Mouse (Mus musculus) cerebellum, adult 9-10 months (tissue): ENCODE results near the gene Sigmar1.
A peak's percentile ranks its signal among the peaks of the same experiment; 100 is the strongest.
"Not testable (repeated sequence)": the region's sequence is repeated elsewhere in the genome, so short reads cannot be mapped to it uniquely, and the experiment has no call there.

Experiments used
- DNase-seq: peaks from one replicate; pipeline ENCODE4 v3.0.0; 2022

The Sigmar1 gene

DNA sequence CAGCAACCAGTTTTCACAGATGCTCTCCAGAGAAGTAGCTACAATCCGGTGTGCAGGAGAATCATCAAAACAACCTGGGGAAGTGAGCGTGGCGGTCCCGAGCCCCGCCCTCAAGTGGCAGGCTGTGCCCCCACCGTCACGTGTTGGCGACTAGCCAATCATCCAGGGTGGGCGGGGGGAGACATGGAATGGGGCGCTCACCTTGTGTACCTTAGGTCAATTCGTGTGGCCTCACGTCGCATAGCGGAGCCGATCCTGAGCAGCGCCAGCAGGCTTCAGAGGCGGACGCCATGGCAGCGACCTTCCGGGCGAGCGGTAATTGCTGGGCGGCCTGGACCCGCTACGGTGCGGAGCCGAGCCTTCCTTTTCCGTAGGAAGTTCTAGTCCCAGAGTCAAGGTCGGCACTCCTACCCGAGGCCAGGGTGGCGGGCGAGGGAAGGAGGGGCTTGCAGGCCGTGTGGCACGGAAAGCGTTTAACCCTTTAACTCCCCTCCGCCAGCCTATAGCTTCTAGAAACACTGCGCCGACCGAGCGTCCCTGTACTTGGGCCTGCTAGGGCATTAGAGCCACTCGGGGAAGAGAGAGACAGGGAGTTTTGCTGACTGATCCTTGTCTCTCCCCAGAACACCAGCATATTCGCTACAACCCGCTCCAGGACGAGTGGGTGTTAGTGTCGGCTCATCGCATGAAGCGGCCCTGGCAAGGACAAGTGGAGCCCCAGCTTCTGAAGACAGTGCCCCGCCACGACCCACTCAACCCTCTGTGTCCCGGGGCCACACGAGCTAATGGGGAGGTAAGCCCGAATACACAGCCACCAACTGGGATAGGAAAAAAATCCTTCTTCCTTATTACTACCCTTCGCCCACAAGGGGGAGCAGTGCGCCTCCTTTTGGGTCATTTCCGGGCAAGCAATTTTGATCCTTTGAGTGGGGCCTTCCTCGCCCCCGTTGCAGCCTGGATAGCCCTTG, at the start of gene Sigmar1:
Gene Sigmar1 (minus strand): TSS at position 820 of the 968 bp plus-strand sequence.
- peak; percentile 91 for DNase-seq

- not testable (repeated sequence) for DNase-seq
Observed at GRCm38 (mm10) chr4:41783197-41783596, 27.2 kb upstream of the Sigmar1 start.

DNA sequence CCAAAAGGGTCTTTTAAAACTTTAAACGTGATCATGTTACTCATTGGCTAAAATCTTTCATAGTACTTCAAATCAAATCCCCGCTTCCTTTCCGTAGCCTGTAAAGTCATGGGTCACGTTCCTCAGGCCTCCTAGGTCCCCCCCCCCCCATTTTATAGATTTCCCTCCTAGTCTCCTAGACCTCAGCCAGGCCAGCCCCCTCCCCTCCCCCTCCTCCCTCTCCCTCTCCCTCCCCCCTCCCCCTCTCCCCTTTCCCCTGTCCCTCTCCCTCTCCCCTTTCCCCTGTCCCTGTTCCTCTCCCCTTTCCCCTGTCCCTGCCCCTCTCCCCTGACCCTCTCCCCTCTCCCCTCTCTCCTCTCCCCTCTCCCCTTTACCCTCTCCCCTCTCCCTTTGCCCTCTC, 26.8 kb upstream of the Sigmar1 start:
- DNase-seq = not testable (repeated sequence)

DNA sequence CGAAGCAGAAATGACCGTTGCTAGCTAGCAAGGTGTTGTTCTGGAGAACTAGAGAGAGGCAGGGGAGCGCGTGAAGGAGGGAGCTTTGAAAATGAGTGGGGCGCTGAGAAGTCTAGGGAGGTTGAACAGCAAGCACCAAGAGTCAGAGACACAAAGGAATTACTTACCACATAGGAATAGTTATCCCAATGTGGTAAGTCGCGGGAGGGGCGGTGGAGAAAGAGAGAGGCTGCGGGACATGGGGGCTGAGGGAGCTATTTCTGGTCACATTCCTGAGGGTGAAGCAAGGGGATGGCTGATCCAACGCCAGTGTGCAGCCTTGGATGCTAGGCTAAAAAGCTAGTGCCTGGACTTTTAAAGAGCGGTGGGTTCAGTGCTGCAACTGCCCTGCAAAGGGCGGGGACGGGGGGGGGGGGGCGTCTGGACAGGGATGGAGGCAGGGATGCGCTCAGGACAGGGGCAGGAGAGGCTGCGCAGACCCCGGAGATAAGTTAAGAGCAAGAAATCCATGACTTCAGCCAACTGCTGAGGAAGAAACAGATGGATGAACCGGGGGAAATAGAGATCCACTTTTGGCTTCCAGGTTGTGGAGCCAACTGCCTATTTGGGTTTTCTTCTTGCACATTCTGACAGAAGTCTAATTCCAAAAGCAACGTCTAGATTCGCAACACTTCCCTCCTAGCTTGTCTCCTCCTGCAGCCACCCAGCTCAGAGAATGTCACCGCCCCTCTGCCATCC, 26.0 kb upstream of the Sigmar1 start:
- peak; percentile 46 for DNase-seq

GRCm38 (mm10) chr4:41781271-41781670, 25.3 kb upstream of the Sigmar1 start:
- not testable (repeated sequence) for DNase-seq

DNA sequence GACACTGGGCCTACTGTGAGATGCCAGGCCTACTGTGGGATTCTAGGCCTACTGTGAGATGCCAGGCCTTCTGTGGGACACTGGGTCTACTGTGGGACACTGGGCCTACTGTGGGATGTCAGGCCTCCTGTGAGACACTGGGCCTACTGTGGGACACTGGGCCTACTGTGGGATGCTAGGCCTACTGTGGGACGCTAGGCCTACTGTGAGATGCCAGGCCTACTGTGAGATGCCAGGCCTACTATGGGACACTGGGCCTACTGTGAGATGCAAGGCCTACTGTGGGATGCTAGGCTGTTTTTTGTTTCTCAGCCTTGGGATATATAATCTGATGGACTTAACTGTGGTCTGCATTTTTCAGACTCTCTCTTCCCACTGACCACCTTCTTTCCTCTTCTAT, 19.9 kb upstream of the Sigmar1 start:
- peak; percentile 32 for DNase-seq

- not testable (repeated sequence) for DNase-seq
Observed at GRCm38 (mm10) chr4:41774506-41774905, 18.5 kb upstream of the Sigmar1 start.

- DNase-seq = peak; percentile 93
Observed at GRCm38 (mm10) chr4:41774002-41774401, 18.0 kb upstream of the Sigmar1 start, which contains the start of gene Ccl27a. Gene Ccl27a (minus strand): TSS chr4:41774247.

DNA sequence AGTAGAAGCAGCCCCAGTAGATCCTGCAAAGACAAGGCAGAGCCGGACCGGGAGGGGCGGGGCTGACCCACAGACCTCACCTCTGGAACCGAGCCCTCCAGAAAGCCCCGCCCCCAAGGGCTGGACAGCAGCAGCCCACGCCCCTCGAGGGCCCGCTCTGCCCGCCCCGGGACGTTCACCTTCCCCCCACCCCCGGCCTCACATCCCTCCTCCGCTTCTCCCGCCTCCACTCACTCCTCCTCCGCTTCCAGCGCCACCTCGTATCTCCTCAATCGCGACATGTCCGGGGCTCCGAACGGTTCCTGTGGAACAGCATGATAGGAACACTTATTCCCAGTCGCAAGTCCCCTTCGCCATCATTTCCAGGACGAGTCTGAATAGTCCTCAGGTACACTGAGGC, 17.5 kb upstream of the Sigmar1 start:
- peak; percentile 79 for DNase-seq

- DNase-seq = peak; percentile 59
Observed at GRCm38 (mm10) chr4:41772946-41773345, 17.0 kb upstream of the Sigmar1 start.

DNA sequence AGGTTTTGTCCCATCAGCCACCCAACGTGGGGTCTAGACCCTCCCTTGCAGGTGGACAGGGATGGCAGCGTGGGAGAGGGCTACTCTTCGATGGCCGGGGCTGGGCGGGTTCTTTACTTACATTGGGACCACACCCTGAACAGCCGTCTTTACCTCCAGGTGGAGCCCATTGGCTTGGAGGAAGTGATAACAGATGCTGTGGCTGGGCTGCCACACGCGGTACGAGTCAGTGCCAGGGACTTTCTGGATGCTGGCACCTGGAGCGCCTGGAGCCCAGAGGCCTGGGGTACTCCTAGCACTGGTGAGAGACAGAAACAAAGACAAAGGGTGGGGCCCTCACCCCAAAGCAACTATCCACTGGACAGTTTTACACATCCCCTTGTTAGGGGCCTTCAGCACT, 11.3 kb upstream of the Sigmar1 start:
- peak; percentile 28 for DNase-seq

DNA sequence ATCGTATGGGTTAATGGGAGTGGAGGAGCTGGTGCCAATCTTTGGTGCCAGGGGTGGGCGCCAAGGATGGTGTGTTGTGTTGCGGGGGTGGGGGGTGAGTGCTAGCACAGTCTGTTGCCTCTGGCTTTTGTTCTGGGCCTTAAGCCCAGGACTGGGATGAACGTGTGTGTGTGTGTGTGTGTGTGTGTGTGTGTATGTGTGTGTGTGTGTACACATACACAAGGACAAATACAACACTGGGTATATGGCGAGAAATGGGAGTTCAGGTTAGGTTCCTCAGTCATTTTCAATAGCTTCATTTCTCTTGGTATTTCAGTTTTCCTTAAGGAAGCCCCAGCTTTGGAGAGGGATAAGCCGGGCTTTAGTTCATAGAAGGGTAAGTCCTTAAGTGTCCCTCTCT, 7.2 kb upstream of the Sigmar1 start:
- peak; percentile 40 for DNase-seq

GRCm38 (mm10) chr4:41762688-41763114, 6.7 kb upstream of the Sigmar1 start:
- DNase-seq = peak; percentile 59

DNA sequence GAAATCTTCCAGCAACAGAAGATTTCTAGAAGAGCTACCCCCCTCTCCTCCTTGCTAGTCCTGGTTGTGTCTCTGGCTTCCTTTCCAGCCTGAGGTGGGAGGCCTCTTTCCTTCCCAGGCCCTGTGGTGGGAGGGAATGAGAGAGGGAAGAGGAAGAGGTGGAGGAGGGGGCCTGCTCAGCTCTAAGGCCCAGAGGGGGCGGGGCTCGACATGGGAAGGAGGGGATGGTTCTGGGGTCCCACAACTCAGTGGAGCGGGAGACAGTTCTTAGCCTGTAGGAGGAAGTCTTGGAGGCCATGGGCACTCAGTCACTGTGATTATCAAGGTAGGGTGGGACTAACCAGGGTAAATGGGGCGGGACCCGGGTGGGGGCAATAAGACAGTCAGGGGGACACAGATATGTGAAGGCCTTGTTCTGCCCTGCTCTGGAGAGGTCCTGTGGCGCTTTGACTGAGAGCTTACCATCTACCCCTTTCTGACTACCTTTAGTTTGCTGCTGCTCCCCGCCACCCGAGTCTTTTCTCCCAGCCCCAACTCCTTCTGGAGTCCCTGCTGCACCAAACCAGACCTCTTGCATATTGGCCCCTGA, 6.2 kb upstream of the Sigmar1 start:
- no peak for DNase-seq

DNA sequence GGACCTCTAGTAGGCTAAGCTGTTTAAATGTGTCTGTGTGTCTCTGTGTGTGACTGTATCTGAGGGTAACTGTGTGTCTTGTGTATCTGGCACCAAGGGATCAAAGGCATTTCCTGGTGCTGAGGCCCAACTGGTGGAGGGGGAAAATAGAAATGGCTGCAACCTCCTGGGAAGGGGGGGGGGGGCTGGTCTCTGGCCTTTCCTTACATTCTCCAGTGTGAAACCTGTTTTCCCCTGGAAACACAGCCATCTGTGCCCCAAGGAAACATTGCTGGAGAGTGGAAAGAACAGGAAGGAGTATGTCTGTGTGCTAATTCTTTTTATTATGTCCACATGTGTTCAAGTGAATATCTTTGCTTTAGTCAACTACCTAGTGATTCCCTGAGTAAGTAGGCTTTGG, 5.7 kb upstream of the Sigmar1 start:
- peak; percentile 44 for DNase-seq

- no peak for DNase-seq
Observed at GRCm38 (mm10) chr4:41760911-41761310, 5.0 kb upstream of the Sigmar1 start.

DNA sequence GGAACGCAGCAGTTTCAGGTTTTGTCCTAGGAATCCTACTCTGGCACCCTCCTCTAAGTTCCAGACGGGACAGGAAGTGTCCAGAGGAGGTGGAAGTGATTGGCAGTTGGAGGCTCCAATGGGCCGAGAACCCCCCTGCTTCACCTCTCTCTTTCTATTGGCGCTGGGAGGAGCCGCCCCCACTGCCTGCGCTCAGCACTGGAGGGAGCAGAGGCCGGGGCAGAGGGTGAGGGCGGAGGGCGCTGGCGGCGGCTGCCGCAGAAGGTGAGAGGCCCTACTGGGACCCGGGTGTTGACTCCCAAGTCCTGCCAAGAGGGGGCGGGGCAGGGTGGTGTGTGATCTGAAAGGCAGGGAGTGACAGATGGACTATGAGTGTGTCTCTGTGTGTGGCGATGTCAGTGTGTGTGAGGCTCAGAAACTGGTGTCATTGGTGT, 4.3 kb upstream of the Sigmar1 start:
- peak; percentile 93 for DNase-seq

- no peak for DNase-seq
Observed at GRCm38 (mm10) chr4:41759656-41760287, 3.8 kb upstream of the Sigmar1 start.

- DNase-seq = peak; percentile 51
Observed at GRCm38 (mm10) chr4:41759206-41759605, 3.2 kb upstream of the Sigmar1 start.

DNA sequence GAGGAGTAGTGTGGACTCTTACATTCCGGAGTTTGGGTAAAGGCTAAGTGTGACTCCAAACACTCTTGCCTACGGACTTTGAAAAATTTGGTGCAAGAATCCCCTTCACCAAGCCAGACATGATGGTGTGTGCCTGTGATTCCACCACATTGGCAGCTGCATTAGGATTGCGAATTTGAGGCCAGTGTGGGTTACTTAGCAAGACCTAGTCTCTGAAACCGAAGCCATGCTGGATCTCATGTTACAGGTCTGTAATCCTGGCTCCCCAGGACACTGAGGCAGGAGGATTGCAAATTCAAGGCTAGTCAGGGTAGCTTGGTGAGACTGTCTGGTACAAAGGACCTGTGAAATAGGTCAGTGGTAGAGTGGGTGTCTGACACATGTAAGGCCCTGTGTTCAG, 2.7 kb upstream of the Sigmar1 start:
- DNase-seq = peak; percentile 37

DNA sequence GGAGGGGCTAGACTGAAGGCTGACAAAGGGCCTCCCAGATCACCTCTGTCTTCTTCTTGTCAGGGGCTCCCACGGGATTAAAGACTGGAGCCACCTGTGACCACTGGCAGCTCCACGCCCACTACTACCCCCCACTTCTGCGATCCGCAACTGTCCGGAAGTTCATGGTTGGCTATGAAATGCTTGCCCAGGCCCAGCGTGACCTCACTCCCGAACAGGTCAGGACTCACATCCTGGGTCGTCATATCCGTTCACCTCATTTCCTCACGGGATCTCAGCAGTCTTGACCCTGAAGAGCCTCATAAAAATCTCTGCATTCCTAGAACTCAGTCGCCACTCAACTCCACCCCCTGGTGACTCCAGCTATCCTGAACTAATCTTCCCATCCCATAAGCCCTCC, 2.1 kb upstream of the Sigmar1 start:
- DNase-seq = peak; percentile 52

GRCm38 (mm10) chr4:41757321-41757720, 1.4 kb upstream of the Sigmar1 start:
- peak; percentile 52 for DNase-seq

DNA sequence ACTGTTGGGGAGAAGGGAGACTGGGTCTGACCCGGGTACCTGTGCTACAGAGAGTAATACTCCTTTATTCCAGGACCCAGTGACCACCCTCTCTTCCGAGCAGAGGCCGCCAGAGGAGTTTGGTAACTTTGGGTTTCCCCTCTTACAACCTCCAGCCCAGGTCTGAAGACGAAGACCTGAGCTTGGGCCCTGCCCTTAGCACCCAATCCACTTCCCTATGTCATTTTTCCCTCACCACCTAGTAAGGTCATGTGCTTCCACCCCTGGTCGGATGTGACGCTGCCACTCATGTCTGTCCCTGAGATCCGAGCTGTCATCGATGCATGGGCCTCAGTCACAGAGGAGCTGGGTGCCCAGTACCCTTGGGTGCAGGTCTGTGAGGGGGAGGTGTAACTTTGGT, 483 bp upstream of the Sigmar1 start:
- peak; percentile 58 for DNase-seq
